Mouse (Mus musculus) yolk sac, embryonic 10.5 days (tissue): ENCODE results near the gene Rnf217.

Source experiments
- DNase-seq: peaks from one replicate; pipeline ENCODE4 v3.0.0-alpha.2; 2017; ENCODE audit warnings: low spot score

The Rnf217 gene

DNA sequence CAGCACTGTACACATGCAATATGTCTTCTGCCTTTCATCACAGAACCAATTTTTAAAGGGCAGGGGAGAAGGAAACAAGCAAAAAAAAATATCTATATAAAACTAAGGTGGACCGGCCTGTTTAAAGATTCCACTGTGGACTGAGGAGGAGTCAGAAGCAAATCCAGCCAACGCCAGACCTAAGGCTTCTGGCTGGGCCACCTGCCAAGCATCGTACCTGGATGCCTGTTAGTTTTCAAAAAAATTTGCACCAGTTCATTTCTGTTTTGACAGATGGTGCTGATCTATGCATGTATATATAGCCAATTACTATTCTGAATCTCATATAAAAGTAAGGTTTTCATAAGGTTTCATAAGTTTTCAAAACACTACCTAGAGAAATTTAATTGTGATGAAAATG is 113.2 kb downstream of the Rnf217 start:
- DNase-seq, result no peak

DNA sequence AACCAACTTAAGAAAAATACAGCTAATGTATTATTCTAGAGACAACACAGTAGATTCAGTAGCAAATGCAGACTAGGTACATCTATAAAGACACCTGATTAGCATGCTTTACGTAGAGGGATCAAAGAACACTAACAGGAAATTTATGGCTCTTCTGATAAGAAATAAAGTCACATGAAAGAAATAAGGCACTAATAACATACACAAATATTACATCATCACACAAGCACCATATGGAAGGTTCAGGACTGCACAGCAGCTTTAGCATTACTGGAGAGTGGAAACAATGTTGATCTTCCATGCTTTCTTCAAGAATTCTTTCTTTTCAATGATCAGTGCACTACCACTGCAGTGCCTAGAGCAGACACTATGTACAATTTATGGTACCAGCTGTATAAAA is 114.7 kb downstream of the Rnf217 start:
- DNase-seq, result no peak

DNA sequence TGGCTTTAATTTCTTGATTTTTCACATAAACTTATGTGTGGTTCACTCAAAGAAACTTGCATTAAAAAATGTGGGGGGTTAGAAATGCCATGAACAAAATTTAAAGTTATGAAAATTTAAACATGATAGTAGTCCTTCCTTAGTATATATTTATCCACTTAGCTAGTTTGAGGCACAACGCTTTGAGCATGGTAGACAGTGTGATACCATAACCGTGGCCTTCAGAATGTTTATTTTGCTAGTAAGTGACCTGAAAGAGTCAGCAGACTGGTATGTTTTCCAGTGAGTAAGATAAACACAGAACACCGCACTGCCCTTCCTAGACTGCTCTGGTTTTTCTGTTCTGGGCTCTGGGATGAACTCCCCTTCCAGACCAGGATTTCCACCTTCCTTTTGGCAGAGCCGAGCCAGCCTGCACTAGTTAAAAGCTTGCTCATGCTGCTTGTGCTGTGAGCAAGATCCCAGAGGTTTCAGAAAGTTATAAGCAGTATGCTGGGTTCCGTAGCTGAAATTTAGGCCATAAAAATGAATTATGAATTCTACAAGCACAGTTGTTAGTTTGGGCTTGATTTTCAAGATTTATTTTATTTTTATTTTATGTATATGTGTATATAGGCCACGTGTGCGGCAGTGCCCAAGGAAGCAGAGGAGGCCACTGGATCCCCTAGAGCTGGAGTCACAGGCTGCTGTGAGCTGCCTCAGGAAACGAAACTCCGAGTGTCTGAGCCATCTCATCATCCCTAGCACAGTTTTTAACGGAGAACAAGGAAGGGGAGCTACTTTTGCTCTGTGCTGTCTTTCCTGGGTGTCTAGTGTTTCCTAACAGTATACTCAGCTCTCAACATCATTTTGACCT is 141.7 kb downstream of the Rnf217 start:
- peak; percentile 56 for DNase-seq

DNA sequence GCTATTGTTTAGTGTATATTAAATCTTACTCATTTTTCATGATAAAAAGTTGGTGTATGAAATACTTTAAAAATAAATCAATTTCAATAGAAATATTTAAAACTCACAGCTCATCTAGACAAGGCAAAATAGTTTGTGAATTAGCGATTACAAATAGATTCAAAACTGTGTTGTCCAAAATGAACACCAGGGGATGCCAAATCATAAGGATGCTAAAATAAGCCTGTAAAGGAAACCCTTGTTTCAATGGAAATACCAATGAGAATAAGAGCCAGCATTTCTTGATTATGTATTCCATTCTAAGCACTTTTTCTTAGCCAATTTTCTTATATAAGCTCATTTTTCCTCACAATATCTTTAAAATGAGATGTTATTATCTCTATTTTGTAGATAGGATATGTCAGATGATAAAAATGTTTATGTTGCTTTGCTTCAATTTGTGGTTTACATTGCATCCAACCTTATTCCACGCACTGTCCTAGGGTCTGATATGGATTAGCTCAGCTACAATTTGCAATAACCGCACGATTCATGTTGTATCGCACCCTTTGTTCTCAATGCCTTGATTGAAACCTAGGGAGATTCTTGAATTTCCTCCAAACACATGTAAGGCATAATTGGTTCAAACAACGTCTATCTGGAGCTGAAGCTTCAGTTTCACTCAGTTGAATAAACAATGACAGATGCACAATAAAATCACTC is 143.0 kb downstream of the Rnf217 start:
- no peak for DNase-seq

DNA sequence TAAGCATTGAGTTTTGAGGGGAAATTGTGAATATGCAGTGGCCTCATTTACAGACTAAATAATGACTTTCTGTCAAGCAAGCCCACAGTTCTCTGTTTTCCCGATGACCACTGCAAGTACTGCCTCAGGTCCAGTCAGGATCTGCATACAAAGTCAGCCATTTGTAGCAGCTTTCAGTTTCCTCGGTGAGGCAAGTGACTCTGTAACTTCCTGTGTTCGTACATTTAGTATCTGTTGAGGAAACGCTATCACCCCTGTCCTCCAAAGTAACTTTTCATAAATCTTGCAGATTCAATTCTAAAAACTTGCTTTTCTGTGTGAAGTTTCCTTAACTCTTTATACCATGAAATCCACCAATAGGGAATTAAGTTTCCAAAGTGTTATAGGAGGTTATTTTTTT is 143.6 kb downstream of the Rnf217 start:
- no peak for DNase-seq

DNA sequence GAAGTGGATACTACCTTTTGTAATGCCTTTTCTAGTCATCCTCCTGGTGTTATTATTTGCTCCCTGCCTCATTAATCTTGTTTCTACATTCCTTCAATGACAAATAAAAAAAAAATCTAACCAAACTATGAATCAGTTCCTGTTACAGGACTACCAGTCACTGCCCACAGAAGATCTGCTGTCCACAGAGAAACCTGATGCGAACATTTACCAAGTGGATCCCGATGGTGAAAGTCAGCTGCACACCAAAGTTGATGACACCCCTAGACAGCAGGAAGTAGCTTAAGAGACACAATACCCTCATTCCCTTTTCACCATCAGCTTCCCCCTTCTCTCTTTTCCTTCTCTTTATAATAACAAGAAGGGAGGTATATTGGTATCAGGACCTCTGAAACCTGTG is 145.9 kb downstream of the Rnf217 start:
- DNase-seq, result no peak

DNA sequence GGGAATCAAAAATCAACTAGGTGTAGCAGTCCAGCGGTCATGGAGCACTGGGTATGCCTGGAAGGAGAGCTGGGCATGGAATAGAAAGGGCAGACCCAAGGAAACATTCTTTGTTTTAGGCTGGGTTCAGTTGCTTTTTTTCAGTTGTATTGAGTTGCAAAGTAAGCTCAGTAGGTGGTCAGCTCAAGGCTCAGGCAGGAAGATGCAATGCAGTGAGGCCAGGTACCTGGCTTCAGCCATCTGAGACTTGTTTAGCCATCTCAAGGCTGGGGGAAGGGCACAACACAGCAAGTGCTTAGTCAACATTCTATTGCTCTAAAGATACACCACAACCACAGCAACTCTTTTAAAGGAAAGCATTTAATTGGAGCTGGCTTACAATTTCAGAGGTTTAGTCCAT is 152.2 kb downstream of the Rnf217 start:
- DNase-seq, result no peak

DNA sequence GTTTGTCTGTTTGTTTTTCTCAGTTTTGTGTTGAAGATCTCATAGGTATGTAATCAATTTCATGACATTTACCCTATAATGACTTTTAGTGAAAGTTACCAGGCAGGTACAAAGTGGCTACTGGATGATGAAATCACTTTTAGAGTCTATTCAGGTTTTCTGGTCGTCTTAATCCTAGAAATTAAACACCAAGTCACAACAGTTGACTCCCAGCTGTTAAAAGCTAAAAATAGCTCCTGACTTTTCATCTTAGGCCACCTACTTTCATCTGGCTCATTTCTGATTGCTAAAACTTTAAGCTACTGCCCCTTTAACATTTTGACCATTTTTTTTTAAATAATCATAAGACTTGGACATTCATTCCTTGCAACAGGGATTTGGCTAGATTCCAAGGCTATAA is 161.9 kb downstream of the Rnf217 start:
- no peak for DNase-seq

DNA sequence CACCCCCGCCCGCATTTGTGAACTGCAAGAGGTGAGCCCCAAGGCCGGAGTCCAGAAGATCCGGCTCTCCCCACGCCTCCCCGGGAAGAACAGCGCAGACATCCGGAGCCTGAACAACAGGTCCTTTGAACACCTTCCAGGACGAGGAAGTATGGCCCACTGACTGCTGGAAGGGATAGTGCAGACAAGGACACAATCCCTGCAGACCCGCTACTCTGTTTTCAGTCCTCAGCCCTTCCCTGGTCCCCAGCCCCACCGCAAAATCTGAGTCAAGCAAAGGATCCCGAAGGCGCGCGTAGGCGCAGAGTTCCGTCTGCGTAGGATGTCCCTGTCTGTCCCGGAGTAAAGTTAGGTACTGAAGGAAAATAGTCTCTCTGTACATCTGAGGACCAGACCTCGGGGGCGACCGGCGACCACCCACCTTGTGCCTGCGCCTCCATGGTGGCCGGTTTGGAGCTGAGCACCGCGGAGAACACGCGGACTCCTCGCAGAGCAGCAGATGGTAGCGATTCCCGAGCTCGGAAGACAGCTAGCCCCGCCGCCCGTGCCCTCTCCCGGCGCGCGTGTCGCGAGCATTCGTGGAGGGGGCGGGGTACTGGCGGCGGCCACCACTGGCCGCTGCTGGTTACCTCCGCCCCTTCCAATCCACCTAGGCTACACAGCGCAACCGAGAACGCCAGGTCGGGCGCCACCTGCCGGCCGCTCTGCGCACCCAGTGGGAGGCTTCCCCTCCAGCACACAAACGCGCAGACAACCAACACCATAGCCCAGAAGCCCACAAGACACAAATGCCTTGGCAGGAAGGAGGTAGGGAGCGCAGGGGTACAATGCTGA is 163.5 kb downstream of the Rnf217 start, which contains the start of gene Tpd52l1:
Tpd52l1 (minus strand) TSS at position 668 of the 834 bp plus-strand sequence.
- peak; percentile 79 for DNase-seq

DNA sequence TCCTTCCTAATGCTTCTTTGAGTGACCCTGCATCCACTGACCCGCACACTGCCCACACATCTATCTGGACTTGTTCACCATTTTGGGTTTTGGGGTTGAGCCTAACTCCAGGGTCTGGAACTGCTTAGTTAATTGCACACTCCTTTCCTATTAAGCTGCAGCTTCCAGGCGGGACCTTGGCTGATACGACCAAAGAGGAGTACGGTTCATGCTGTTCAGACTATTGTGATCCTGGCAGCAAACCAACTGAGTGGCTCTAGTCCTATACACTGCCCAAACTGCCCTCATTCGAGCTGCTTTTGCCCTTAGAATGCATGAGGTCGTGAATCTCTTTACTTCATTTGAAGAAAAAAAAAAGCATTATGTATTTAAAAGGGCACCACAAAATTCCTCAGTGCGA is 164.8 kb downstream of the Rnf217 start:
- no peak for DNase-seq
